22 mouse cellular contexts compared by ENCODE assay signal in genomic region chr14:111995809-111996458, GRCm38 (mm10).
DNase-seq lines count a peak whose midpoint lies in the region; ATAC-seq lines count a peak whose summit lies in the region.
"Had no signal": no experiment of that assay in that cellular context is flagged by ENCODE, and none has a peak within 500 bp of the region (broad histone marks: within the 10 kb centered on the region; RNA-seq: fewer than 3 reads in every experiment).

No protein-coding gene starts in this region.

- no peak overlapping the region for H3K4me2 ChIP-seq in hindbrain, embryonic 14.5 days (replicated peaks)
- H3K4me2 ChIP-seq in hindbrain, embryonic 12.5 days (replicated peaks), result no peak overlapping the region
- no peak overlapping the region for H3K4me2 ChIP-seq in midbrain, embryonic 12.5 days (replicated peaks)
- no peak overlapping the region for H3K4me2 ChIP-seq in midbrain, embryonic 13.5 days (replicated peaks)
- H3K4me2 ChIP-seq in forebrain, embryonic 13.5 days, result no peak overlapping the region
- H3K4me2 ChIP-seq: embryonic facial prominence, embryonic 15.5 days; heart, embryonic 15.5 days had no signal

- ATAC-seq in hindbrain, embryonic 14.5 days (ENCODE audit: low FRiP score), result peak; percentile 64; the same call in 1 of the 2 replicates
- ATAC-seq in hindbrain, embryonic 12.5 days (ENCODE audit: low FRiP score), result no peak
- 0 out of 2 replicates have a peak, but pooled peaks have one; percentile 41 for ATAC-seq in midbrain, embryonic 12.5 days (ENCODE audit: low FRiP score, low read depth)
- no peak for ATAC-seq in midbrain, embryonic 13.5 days
- ATAC-seq in forebrain, embryonic 13.5 days, result peak; percentile 90
- ATAC-seq in cerebellum, adult (ENCODE audit: insufficient number of reproducible peaks, low FRiP score, low TSS enrichment), result no peak
- ATAC-seq: intestine, postnatal 0 days; liver, postnatal 0 days had no signal

- H3K4me3 ChIP-seq in hindbrain, embryonic 14.5 days (replicated peaks; ENCODE audit: low read length), result no peak overlapping the region
- H3K4me3 ChIP-seq in hindbrain, embryonic 12.5 days, result no peak overlapping the region
- no peak overlapping the region for H3K4me3 ChIP-seq in midbrain, embryonic 12.5 days
- H3K4me3 ChIP-seq in midbrain, embryonic 13.5 days (replicated peaks), result no peak overlapping the region
- H3K4me3 ChIP-seq in forebrain, embryonic 13.5 days, result no peak overlapping the region
- H3K4me3 ChIP-seq: embryonic facial prominence, embryonic 15.5 days; heart, embryonic 15.5 days; limb, embryonic 10.5 days had no signal

- no peaks in the 10 kb centered on the region for H3K36me3 ChIP-seq in hindbrain, embryonic 14.5 days (replicated peaks; ENCODE audit: control insufficient read depth, insufficient read depth)
- H3K36me3 ChIP-seq in hindbrain, embryonic 12.5 days, result no peaks in the 10 kb centered on the region
- no peaks in the 10 kb centered on the region for H3K36me3 ChIP-seq in midbrain, embryonic 12.5 days
- H3K36me3 ChIP-seq in midbrain, embryonic 13.5 days, result no peaks in the 10 kb centered on the region
- no peaks in the 10 kb centered on the region for H3K36me3 ChIP-seq in forebrain, embryonic 13.5 days (ENCODE audit: poor library complexity, severe bottlenecking)
- H3K36me3 ChIP-seq: embryonic facial prominence, embryonic 15.5 days; heart, embryonic 15.5 days; limb, embryonic 10.5 days had no signal

- H3K9ac ChIP-seq in hindbrain, embryonic 14.5 days, result no peak overlapping the region
- no peak overlapping the region for H3K9ac ChIP-seq in hindbrain, embryonic 12.5 days
- H3K9ac ChIP-seq in midbrain, embryonic 12.5 days (replicated peaks), result no peak overlapping the region
- H3K9ac ChIP-seq in midbrain, embryonic 13.5 days (replicated peaks), result no peak overlapping the region
- no peak overlapping the region for H3K9ac ChIP-seq in forebrain, embryonic 13.5 days
- H3K9ac ChIP-seq: embryonic facial prominence, embryonic 15.5 days; heart, embryonic 15.5 days; liver, postnatal 0 days had no signal

- peak; percentile 33 for DNase-seq in hindbrain, embryonic 14.5 days (ENCODE audit: low spot score)
- DNase-seq in retina, postnatal 7 days (ENCODE audit: low read depth, low spot score), result peak; percentile 8
- DNase-seq in yolk sac, embryonic 10.5 days (ENCODE audit: low spot score), result no peak
- DNase-seq: adrenal gland, postnatal 36 days; B cell, adult 2 months; cerebellum, adult 8-10 months; gastrocnemius, postnatal 36 days; kidney, postnatal 25 days; liver, postnatal 0 days; lung, postnatal 10 days; right cerebral cortex, postnatal 14 days; spleen, adult 18-20 months; thymus, adult 2 months had no signal

- no peak overlapping the region for H3K27ac ChIP-seq in hindbrain, embryonic 14.5 days
- no peak overlapping the region for H3K27ac ChIP-seq in hindbrain, embryonic 12.5 days
- H3K27ac ChIP-seq in midbrain, embryonic 12.5 days (replicated peaks), result no peak overlapping the region
- no peak overlapping the region for H3K27ac ChIP-seq in midbrain, embryonic 13.5 days
- no peak overlapping the region for H3K27ac ChIP-seq in forebrain, embryonic 13.5 days
- H3K27ac ChIP-seq: embryonic facial prominence, embryonic 15.5 days; heart, embryonic 15.5 days; limb, embryonic 10.5 days had no signal

- no peaks in the 10 kb centered on the region for H3K4me1 ChIP-seq in hindbrain, embryonic 14.5 days (replicated peaks; ENCODE audit: control insufficient read depth, insufficient read depth, low read length)
- no peaks in the 10 kb centered on the region for H3K4me1 ChIP-seq in hindbrain, embryonic 12.5 days
- H3K4me1 ChIP-seq in midbrain, embryonic 12.5 days, result no peaks in the 10 kb centered on the region
- no peaks in the 10 kb centered on the region for H3K4me1 ChIP-seq in midbrain, embryonic 13.5 days (replicated peaks)
- H3K4me1 ChIP-seq in forebrain, embryonic 13.5 days, result no peaks in the 10 kb centered on the region
- H3K4me1 ChIP-seq: embryonic facial prominence, embryonic 15.5 days; heart, embryonic 15.5 days; limb, embryonic 10.5 days had no signal

- WGBS in hindbrain, embryonic 14.5 days, result 71% methylated on average over 5 of the region's 5 CpGs
- 82% methylated on average over 5 of the region's 5 CpGs for WGBS in hindbrain, embryonic 12.5 days
- WGBS in midbrain, embryonic 12.5 days, result 78% methylated on average over 5 of the region's 5 CpGs
- 69% methylated on average over 5 of the region's 5 CpGs for WGBS in midbrain, embryonic 13.5 days
- 58% methylated on average over 5 of the region's 5 CpGs for WGBS in forebrain, embryonic 13.5 days

- H3K9me3 ChIP-seq in hindbrain, embryonic 14.5 days (ENCODE audit: control insufficient read depth, low read length), result no peaks in the 10 kb centered on the region
- no peaks in the 10 kb centered on the region for H3K9me3 ChIP-seq in hindbrain, embryonic 12.5 days (replicated peaks)
- H3K9me3 ChIP-seq in midbrain, embryonic 12.5 days, result no peaks in the 10 kb centered on the region
- no peaks in the 10 kb centered on the region for H3K9me3 ChIP-seq in midbrain, embryonic 13.5 days
- H3K9me3 ChIP-seq in forebrain, embryonic 13.5 days (replicated peaks), result no peaks in the 10 kb centered on the region
- H3K9me3 ChIP-seq: embryonic facial prominence, embryonic 15.5 days; heart, embryonic 15.5 days; limb, embryonic 10.5 days had no signal

- H3K27me3 ChIP-seq in hindbrain, embryonic 14.5 days (ENCODE audit: control insufficient read depth, insufficient read depth, low read length), result no peaks in the 10 kb centered on the region
- no peaks in the 10 kb centered on the region for H3K27me3 ChIP-seq in hindbrain, embryonic 12.5 days
- H3K27me3 ChIP-seq in midbrain, embryonic 12.5 days, result no peaks in the 10 kb centered on the region
- H3K27me3 ChIP-seq in midbrain, embryonic 13.5 days, result no peaks in the 10 kb centered on the region
- H3K27me3 ChIP-seq in forebrain, embryonic 13.5 days, result no peaks in the 10 kb centered on the region
- H3K27me3 ChIP-seq: embryonic facial prominence, embryonic 15.5 days; heart, embryonic 15.5 days had no signal

Comparison
In these comparisons a context has a peak if more than half of its experiments do, and no peak if none do; other contexts are left out.
1. ATAC-seq: peak in hindbrain, embryonic 14.5 days (single experiment), midbrain, embryonic 12.5 days (single experiment) and forebrain, embryonic 13.5 days (single experiment); none in hindbrain, embryonic 12.5 days (single experiment), midbrain, embryonic 13.5 days (single experiment) and cerebellum, adult (single experiment).